Mouse (Mus musculus) ovary, postnatal 14 days (tissue): ENCODE measurements at regions not wholly inside any gene's neighbourhood (a gene's known extent, or its start where the extent isn't known, plus 50 kb on each side); places are given as distances from the start of the nearest gene placed in this dataset.

ENCODE experiments used
- DNase-seq: peaks from one replicate; pipeline ENCODE4 v3.0.0; 2022; ENCODE audit warnings: low spot score

- peak; percentile 3 for DNase-seq
These were observed 200.4 kb downstream of the Gm15262 start for GRCm38 (mm10) chrX:161487691-161488090.

- DNase-seq: no peak
These were observed 205.5 kb upstream of the Rai2 start for GRCm38 (mm10) chrX:161511341-161511740.

- DNase-seq: no peak
These were observed 193.2 kb upstream of the Rai2 start for GRCm38 (mm10) chrX:161523432-161524256.

- DNase-seq: no peak
These were observed 192.6 kb upstream of the Rai2 start for GRCm38 (mm10) chrX:161524257-161524646.

- no peak for DNase-seq
These were observed 179.6 kb upstream of the Rai2 start for GRCm38 (mm10) chrX:161537290-161537689.

- DNase-seq: no peak
These were observed 160.0 kb upstream of the Rai2 start for GRCm38 (mm10) chrX:161556896-161557295.

GRCm38 (mm10) chrX:161558511-161558910, 158.4 kb upstream of the Rai2 start:
- no peak for DNase-seq

- no peak for DNase-seq
These were observed 150.4 kb upstream of the Rai2 start for GRCm38 (mm10) chrX:161566435-161566834.

- DNase-seq: no peak
These were observed 134.7 kb upstream of the Rai2 start for GRCm38 (mm10) chrX:161582019-161582659.

- no peak for DNase-seq
These were observed 133.0 kb upstream of the Rai2 start for GRCm38 (mm10) chrX:161583872-161584271.

GRCm38 (mm10) chrX:161633869-161634268, 83.0 kb upstream of the Rai2 start:
- no peak for DNase-seq

GRCm38 (mm10) chrX:161634342-161634741, 82.5 kb upstream of the Rai2 start:
- DNase-seq: no peak

GRCm38 (mm10) chrX:161635678-161636077, 81.2 kb upstream of the Rai2 start:
- DNase-seq: no peak

GRCm38 (mm10) chrX:161653106-161653505, 63.8 kb upstream of the Rai2 start:
- no peak for DNase-seq

GRCm38 (mm10) chrX:161660106-161660505, 56.8 kb upstream of the Rai2 start:
- no peak for DNase-seq

- no peak for DNase-seq
These were observed 54.9 kb upstream of the Rai2 start for GRCm38 (mm10) chrX:161661936-161662335.
